Mouse (Mus musculus): ENCODE measurements around the gene Asb10. TPM values are rescaled to one million over a fixed set of nuclear protein-coding genes. Genes with fewer than 3 reads are reported as not detected.

Asb10 gene
- polyA plus RNA-seq, 1 experiment from 2014 or later = 0.15 TPM

DNA sequence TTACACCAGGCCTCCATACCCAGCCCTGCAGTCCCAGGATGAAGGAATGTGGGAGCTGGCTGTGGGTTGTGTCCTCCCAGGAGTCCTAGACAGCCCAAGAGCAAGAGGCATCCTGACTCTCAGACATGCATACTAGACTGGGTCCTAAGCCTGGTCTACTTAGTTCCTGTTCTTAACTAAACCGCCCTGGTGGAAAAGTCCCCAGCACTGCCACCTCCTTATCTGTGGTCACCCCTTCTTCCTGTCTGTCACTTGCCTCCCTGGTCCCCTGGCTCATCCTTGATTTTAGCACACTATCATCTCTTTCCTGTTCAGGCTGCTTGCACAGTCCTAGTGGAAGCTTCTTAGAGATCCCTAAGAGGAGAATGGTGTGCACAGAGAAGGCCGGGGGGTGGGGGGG, 35.3 kb downstream of the Asb10 start:
- WGBS = 56% methylated on average over 2 of the region's 2 CpGs
- peaks cover 27% of the 10 kb centered on the region for H3K4me1 ChIP-seq (replicated peaks)
- no peak; the same call in 1 of the 2 replicates for ATAC-seq (ENCODE audit: low read depth)
- H3K36me3 ChIP-seq = peaks cover 33% of the 10 kb centered on the region
- no peak overlapping the region for H3K4me2 ChIP-seq
- H3K27ac ChIP-seq (replicated peaks) = no peak overlapping the region
- peaks cover 3% of the 10 kb centered on the region for H3K9me3 ChIP-seq
- H3K27me3 ChIP-seq = peaks cover 22% of the 10 kb centered on the region
- no peak overlapping the region for H3K9ac ChIP-seq
- H3K4me3 ChIP-seq = no peak overlapping the region

DNA sequence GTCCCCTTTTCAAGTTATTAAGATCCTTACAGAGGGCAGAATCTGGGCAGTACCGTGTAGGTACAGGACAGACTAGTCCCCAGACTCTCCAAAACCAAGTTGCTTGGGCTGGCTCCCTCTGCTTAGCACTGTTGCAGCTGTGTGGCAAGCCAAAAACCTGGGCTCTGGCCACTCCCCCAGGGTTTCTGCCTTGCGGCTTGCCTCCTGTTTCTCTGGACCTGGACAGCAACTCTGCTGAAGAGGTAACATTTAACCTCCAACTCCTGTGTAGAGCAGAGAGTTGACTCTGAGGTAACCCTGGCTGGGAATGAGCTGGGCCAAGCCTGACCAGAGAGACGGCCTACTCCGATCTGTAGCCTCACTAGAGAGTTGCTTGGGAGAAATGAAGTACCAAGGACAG, 38.0 kb downstream of the Asb10 start:
- 70% methylated on average over 4 of the region's 4 CpGs for WGBS
- peaks cover 54% of the 10 kb centered on the region for H3K36me3 ChIP-seq

DNA sequence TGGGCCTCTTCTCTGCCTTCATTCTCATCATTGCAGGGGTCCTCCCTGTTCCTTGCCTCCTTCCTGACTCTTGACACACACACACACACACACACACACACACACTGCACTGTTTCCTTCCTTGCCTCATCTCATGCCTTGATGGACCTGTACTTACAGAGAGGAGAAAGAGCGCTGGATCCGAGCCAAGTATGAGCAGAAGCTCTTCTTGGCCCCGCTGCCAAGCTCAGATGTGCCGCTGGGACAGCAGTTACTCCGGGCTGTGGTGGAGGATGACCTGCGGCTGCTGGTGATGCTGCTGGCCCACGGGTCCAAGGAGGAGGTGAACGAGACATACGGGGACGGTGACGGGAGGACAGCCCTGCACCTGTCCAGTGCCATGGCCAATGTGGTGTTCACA, 39.9 kb downstream of the Asb10 start:
- H3K9me3 ChIP-seq = no peaks in the 10 kb centered on the region
- no peak overlapping the region for H3K4me2 ChIP-seq
- H3K4me3 ChIP-seq = no peak overlapping the region
- peaks cover 22% of the 10 kb centered on the region for H3K27me3 ChIP-seq
- WGBS = 76% methylated on average over 11 of the region's 11 CpGs
- H3K4me1 ChIP-seq (replicated peaks) = peaks cover 65% of the 10 kb centered on the region
- no peak overlapping the region; the same call in 1 of the 2 replicates for H3K27ac ChIP-seq (replicated peaks)
- H3K9ac ChIP-seq = no peak overlapping the region
- peaks cover 70% of the 10 kb centered on the region for H3K36me3 ChIP-seq
- no peak for ATAC-seq (ENCODE audit: low read depth)

More for the DNA sequence above, 38.0 kb downstream of the Asb10 start:
- H3K9me3 ChIP-seq = no peaks in the 10 kb centered on the region
- no peak overlapping the region for H3K4me3 ChIP-seq
- H3K9ac ChIP-seq = no peak overlapping the region
- H3K4me2 ChIP-seq = no peak overlapping the region
- H3K27me3 ChIP-seq = peaks cover 22% of the 10 kb centered on the region
- ATAC-seq (ENCODE audit: low read depth) = no peak
- H3K27ac ChIP-seq (replicated peaks) = no peak overlapping the region
- peaks cover 46% of the 10 kb centered on the region for H3K4me1 ChIP-seq (replicated peaks)

DNA sequence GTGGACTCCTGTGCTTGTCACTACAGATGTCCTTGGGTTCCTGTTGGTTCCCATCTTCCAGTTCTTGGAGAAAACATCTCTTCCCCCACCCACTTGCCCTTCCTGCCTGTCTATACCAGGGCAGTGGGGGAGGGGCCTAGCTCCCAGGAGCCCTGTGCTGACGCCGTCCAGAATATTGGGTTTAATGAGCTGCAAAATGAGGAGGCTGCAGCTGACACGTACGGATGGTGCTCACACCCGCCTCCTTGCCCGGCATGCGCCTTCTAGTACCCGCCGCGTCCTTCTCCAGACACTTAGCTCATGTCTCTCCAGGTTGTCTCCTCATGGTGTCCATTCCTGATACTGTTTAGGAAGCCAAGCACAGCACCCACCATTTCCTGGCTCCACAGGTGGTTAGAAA, 41.7 kb downstream of the Asb10 start:
- peaks cover 78% of the 10 kb centered on the region for H3K36me3 ChIP-seq
- 0 out of 2 replicates have a peak overlapping the region, but pooled peaks have one; percentile 68 for H3K27ac ChIP-seq (replicated peaks)
- WGBS = 34% methylated on average over 10 of the region's 10 CpGs
- H3K4me1 ChIP-seq (replicated peaks) = peaks cover 70% of the 10 kb centered on the region
- H3K4me2 ChIP-seq = no peak overlapping the region
- no peak for ATAC-seq (ENCODE audit: low read depth)
- peaks cover 8% of the 10 kb centered on the region for H3K27me3 ChIP-seq
- H3K4me3 ChIP-seq = no peak overlapping the region
- no peak overlapping the region for H3K9ac ChIP-seq
- no peaks in the 10 kb centered on the region for H3K9me3 ChIP-seq

DNA sequence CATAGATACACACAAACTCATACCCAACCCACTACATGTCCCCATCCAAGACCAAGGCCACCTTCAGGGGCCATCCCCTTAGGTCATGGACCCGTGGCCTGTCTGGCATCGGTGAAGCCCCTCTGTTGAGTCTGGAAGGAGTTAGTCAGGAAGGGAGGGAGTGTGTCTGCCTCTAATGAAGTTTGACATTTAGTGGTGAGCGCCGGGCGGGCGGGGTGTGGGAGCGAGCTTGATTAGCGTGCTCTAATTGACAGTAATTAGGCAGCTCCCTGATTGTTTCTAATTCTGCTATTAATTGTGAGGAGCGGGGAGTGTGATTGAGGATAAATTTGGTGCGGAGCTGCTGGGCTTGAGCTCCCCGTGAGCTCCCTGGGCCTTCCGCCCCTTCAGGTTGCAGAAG, 43.3 kb downstream of the Asb10 start:
- no peak for ATAC-seq (ENCODE audit: low read depth)
- 51% methylated on average over 12 of the region's 12 CpGs for WGBS
- Histone ChIP-seq H3K4me2 (no peak overlapping the region), H3K36me3 (peaks cover 88% of the 10 kb centered on the region), H3K9me3 (no peaks in the 10 kb centered on the region), H3K9ac (peak overlapping the region; percentile 31; the same call in 1 of the 2 replicates), H3K27me3 (no peaks in the 10 kb centered on the region), H3K4me3 (no peak overlapping the region), H3K27ac (replicated peaks) (peak overlapping the region; percentile 84; the same call in 1 of the 2 replicates), H3K4me1 (replicated peaks) (peaks cover 82% of the 10 kb centered on the region)

DNA sequence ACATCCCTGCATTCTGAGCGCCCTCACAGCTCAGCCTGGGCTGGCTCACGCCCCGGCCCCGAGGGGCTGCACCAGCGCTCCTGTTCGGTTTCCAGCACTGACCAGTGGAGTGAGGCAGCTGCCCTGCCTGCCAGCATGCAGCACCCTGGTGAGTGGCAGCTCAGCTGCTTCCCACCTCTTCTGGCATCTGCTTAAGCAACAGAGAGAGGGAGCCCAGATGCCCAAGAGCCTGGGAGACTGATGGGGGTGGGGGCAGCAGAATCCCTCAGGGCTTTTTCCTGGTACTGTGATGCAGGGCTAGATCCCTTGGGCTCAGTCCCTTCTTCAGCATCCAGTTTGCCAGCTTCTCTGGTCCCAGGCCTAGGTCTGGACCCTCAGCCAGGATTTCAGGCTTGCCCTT, 44.0 kb downstream of the Asb10 start:
- peak overlapping the region; percentile 47; the same call in 1 of the 2 replicates for H3K9ac ChIP-seq
- peak overlapping the region; percentile 84 for H3K27ac ChIP-seq (replicated peaks)
- H3K36me3 ChIP-seq = peaks cover 87% of the 10 kb centered on the region
- H3K9me3 ChIP-seq = no peaks in the 10 kb centered on the region
- H3K4me1 ChIP-seq (replicated peaks) = peaks cover 89% of the 10 kb centered on the region
- no peak overlapping the region for H3K4me2 ChIP-seq
- WGBS = 45% methylated on average over 6 of the region's 6 CpGs
- ATAC-seq (ENCODE audit: low read depth) = no peak
- H3K27me3 ChIP-seq = no peaks in the 10 kb centered on the region
- H3K4me3 ChIP-seq = no peak overlapping the region

DNA sequence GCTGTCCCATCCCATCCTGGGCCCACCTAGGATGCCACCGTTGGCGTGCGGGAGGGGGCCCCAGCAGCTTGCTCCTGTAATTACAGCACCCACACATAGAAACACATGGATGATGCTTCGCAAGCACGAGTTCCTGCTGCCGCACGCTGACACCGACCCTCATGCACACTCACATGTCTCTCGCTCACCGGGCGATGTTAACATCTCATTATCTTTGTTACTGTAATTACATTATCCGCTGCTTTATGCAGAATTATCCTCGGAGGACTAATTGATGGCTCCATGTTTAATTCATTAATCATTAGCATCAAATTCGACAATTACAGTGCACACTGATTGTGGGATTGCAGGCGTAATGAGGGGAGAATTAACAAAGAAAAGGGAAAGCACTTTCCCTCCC, 45.8 kb downstream of the Asb10 start:
- Histone ChIP-seq H3K4me3 (no peak overlapping the region), H3K36me3 (peaks cover 86% of the 10 kb centered on the region), H3K9ac (no peak overlapping the region), H3K4me2 (no peak overlapping the region), H3K27me3 (no peaks in the 10 kb centered on the region), H3K9me3 (no peaks in the 10 kb centered on the region), H3K4me1 (replicated peaks) (peaks cover 93% of the 10 kb centered on the region), H3K27ac (replicated peaks) (peak overlapping the region; percentile 84)
- ATAC-seq (ENCODE audit: low read depth) = peak; percentile 15
- 39% methylated on average over 15 of the region's 15 CpGs for WGBS

DNA sequence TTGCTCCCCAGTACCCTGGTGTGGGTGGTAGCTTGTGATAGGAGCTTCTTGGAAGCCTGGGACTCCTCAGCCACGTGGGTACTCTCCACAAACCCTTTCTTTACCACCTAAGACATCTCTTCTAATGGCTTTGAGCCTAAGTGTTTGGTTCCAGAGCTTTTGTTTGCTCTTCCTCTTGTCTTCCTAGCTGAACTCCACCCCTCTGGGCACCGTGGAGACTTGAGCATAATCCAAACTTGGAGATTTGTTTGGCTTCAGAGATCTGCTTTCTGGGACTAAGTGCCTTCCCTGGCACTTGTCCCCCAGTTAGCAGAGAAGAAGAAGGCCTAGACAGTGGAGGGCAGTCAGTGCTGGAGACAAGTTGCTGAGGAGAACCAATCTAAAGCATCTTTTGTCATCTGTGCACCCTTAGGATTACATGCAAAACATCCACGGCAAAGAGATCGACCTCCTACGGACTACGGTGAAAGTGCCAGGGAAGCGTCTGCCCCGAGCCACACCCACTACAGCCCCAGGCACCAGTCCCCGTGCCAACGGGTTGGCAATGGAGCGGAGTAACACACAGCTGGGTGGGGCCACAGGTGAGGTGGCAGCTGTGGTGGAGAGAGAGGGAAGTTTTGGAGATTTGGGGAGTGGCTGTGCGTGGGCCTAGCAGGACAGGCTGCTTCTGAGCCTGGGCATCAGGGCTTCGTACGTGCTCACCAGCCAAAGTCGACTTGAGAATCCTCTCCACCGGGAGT, 48.1 kb downstream of the Asb10 start:
- H3K9me3 ChIP-seq = no peaks in the 10 kb centered on the region
- H3K4me2 ChIP-seq = no peak overlapping the region
- 84% methylated on average over 16 of the region's 16 CpGs for WGBS
- ATAC-seq (ENCODE audit: low read depth) = no peak
- H3K27me3 ChIP-seq = no peaks in the 10 kb centered on the region
- no peak overlapping the region for H3K9ac ChIP-seq
- peaks cover 86% of the 10 kb centered on the region for H3K36me3 ChIP-seq
- H3K4me3 ChIP-seq = no peak overlapping the region
- H3K4me1 ChIP-seq (replicated peaks) = peaks cover 93% of the 10 kb centered on the region
- H3K27ac ChIP-seq (replicated peaks) = no peak overlapping the region

DNA sequence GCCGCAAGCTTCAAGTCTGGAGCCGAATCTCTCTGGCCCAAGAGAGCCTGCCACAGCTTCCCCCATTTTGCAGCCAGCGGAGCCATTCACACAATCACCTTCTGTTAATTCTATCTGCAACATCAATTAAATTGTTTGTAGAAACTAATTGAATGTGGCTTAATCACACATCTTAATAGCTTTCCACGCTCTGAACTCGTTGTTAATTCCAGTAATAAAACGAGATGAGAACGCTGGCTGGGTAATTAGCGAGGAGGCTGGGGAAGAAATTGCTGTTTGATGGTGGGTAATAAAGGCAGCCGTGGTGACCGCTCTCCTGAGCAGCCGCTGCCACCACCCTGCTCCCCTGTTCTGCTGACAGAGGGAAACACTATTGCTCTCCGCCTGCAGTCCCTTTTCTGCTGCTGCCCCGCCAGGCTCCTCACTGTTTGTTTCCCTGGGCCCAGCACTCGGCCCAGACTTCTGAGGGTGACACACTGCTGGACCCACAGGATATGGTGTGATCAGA, 50.3 kb downstream of the Asb10 start:
- Histone ChIP-seq H3K27ac (replicated peaks) (peak overlapping the region; percentile 90), H3K9me3 (no peaks in the 10 kb centered on the region), H3K27me3 (no peaks in the 10 kb centered on the region), H3K4me1 (replicated peaks) (peaks cover 93% of the 10 kb centered on the region), H3K4me3 (no peak overlapping the region), H3K4me2 (no peak overlapping the region), H3K36me3 (peaks cover 82% of the 10 kb centered on the region), H3K9ac (no peak overlapping the region)
- WGBS = 17% methylated on average over 14 of the region's 14 CpGs
- peak; percentile 58 for ATAC-seq (ENCODE audit: low read depth)

DNA sequence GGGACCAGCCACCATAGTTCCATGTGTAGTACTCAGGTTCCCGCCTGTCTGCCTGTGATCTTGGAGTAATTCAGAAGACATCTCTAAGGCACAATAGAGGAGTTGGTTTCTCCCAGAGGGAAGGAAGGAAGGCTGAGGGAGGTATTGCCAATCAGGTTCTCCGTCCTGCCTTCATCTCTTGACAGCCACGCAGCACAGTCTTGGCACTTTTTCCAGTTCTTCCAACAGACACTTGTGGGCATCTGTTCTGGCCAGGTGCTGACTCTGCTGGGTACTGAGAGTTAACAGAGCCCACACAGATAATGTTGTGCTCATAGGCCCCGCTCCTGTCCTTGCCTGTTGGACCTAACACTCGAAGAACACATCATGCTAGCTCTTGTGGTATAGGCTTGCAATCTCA, 54.0 kb downstream of the Asb10 start:
- Histone ChIP-seq H3K4me1 (replicated peaks) (peaks cover 94% of the 10 kb centered on the region), H3K9me3 (no peaks in the 10 kb centered on the region), H3K4me3 (no peak overlapping the region), H3K36me3 (peaks cover 76% of the 10 kb centered on the region), H3K4me2 (no peak overlapping the region), H3K27me3 (no peaks in the 10 kb centered on the region), H3K9ac (no peak overlapping the region), H3K27ac (replicated peaks) (peak overlapping the region; percentile 91; the same call in 1 of the 2 replicates)
- ATAC-seq (ENCODE audit: low read depth) = no peak
- WGBS = 89% methylated on average over 5 of the region's 5 CpGs

DNA sequence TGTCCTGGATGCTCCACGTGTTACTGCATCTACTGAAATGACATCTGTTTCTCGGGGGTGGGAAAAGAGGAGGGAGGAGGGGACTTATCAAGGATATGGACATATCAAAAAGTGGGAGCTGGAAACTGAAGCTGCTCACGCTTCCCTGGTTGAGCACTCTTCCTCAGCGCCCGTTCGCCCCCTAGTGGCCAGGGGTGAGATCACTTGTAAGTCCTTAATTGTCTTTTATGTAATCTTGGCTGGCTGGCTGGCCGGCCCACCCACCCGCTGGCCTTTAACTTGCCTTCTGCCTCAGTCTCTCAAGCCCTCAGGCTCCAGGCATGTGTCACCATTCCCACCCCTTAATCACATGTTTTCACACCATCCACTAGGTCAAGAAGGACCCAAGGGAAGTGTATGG, 54.7 kb downstream of the Asb10 start:
- peak overlapping the region; percentile 91 for H3K27ac ChIP-seq (replicated peaks)
- H3K4me1 ChIP-seq (replicated peaks) = peaks cover 94% of the 10 kb centered on the region
- no peaks in the 10 kb centered on the region for H3K9me3 ChIP-seq
- no peak overlapping the region for H3K4me2 ChIP-seq
- H3K27me3 ChIP-seq = no peaks in the 10 kb centered on the region
- no peak for ATAC-seq (ENCODE audit: low read depth)
- WGBS = 2% methylated on average over 8 of the region's 8 CpGs
- H3K4me3 ChIP-seq = no peak overlapping the region
- no peak overlapping the region for H3K9ac ChIP-seq
- H3K36me3 ChIP-seq = peaks cover 74% of the 10 kb centered on the region

DNA sequence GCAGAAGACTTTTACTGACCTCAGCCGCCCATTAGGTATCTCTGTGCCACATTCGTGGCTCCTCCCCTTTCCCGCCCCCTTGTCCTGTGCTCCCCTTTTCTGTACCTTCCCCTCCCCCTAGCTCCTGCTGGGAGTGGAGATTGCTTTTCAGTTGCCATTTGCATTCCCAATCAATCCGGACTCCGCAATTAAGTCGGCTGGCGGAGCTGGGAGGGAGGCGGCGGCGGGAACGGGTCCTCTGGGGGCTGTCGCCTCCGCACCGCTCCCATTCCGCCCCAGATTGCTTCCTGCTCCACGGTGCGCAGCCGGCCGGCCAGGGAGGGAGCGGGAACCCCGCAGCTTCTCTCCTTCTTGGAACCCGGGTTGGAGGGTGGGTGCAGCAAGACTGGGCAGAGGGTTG, 55.8 kb downstream of the Asb10 start:
- Histone ChIP-seq H3K4me1 (replicated peaks) (peaks cover 96% of the 10 kb centered on the region), H3K36me3 (peaks cover 74% of the 10 kb centered on the region), H3K27ac (replicated peaks) (peak overlapping the region; percentile 91), H3K9ac (peak overlapping the region; percentile 55; the same call in 1 of the 2 replicates), H3K4me3 (peak overlapping the region; percentile 25), H3K27me3 (no peaks in the 10 kb centered on the region), H3K4me2 (peak overlapping the region; percentile 51), H3K9me3 (no peaks in the 10 kb centered on the region)
- 13% methylated on average over 22 of the region's 22 CpGs for WGBS
- ATAC-seq (ENCODE audit: low read depth) = peak; percentile 60
